Mouse (Mus musculus): ENCODE data around the gene Lgr4.

DNA sequence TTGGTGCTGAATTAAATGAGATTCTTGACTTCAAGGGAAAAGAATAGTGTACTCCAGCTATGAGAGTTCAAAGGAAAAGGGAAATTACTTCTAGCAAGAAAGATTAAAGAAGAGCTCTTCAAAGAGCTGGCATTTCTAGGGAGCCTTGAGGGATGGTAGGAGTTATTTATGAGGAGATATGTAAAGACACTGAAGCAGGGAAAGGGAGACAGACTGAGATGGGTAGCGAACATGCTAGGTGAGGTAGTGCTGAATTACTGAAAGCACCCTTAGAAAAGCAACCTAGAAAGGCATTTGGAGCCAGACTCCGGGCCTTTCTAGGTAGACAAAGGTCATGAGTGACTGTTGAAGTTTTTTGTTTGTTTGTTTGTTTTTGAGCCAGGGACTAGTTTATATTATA, 58.7 kb downstream of the Lgr4 start:
- TF ChIP-seq CTCF (IDR thresholded peaks at IDR 0.05; ENCODE audit: low read depth): no peak
- TF ChIP-seq EP300 (IDR thresholded peaks at IDR 0.05; ENCODE audit: low read depth): no peak
